Mouse (Mus musculus) heart, adult 9 months (tissue): ENCODE measurements at regions not wholly inside any gene's neighbourhood (a gene's known extent, or its start where the extent isn't known, plus 50 kb on each side); places are given as distances from the start of the nearest gene placed in this dataset.
A peak's percentile ranks its signal among the peaks of the same experiment; 100 is the strongest.

Experiments used
- DNase-seq, 2 experiments: peaks; one replicate each; pipeline ENCODE4 v3.0.0; 2022; ENCODE audit warnings: low spot score in 2 of 2

- DNase-seq = no peak
These were observed 570.2 kb upstream of the Gm10306 start for GRCm38 (mm10) chr4:93986189-93986588.

- no peak for DNase-seq
These were observed 566.0 kb upstream of the Gm10306 start for GRCm38 (mm10) chr4:93990273-93990869.

- no peak for DNase-seq
These were observed 550.5 kb upstream of the Gm10306 start for GRCm38 (mm10) chr4:94005818-94006217.

GRCm38 (mm10) chr4:94007088-94007768 is 549.1 kb upstream of the Gm10306 start:
- DNase-seq = no peak

DNA sequence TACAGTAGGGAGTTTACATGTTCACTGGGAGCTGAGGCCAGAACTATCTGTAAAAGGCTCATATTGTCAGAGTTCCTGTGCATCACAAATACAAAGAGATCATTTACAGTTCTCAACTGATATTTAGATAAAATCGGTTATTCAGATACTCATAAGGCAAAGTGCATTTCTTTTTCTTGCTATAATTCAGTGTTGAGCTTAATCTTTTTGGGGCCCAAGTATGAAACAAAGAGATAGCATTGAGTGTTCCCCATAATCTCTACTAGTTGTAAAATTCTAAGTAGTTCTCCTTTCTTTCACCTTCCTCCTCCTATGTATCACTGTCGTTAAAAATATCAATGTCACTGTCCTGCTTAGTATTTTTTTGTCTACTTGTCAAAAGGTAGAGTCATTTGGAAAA is 540.6 kb upstream of the Gm10306 start:
- DNase-seq = no peak

DNA sequence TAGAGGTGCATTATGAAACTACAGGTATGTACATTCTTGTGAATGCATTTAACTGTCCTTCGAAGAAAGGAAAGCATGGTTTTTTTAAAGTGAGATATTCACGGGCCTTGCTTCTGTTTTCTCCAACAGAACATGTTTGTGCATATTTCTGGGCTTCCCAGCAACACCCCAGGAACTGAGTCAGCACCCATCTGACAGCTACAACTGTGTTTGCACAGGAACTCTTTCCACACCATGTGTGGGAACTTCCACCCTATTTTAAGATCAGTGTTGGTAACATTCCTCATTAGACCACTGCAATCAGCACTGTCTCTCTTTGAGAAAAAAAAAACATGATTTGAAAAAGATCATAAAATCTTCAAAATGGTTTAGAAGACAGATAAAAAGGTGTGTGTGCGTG is 538.6 kb upstream of the Gm10306 start:
- no peak for DNase-seq

DNA sequence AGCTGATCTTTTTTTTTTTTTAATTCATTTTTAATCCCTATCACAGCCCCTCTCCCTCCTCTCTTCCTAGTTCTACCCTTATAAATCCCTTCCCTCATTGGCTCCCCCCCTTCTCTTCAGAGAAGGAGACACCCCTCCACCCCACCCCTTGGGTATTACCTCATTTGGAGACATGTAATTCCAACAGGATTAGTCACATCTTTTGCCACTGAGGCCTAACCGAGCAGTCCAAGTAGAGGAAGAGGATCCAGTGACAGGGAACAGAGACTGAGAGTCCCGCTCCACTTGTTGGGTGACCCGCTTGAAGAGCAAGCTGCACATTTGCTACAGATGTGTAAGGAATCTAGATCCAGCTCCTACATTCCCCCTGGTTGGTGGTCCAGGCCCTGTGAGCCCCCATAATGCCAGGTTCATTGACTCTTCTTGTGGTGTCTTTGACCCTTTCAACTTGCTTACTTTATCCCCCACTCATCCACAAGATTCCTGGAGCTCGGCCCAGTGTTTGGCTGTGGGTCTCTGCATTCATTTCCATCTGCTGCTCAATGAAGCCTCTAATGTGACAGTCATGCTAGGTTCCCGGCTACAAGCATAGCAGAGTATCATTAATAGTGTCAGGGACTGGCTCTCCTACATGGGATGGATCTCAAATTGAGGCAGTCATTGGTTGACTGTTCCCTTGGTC is 506.6 kb upstream of the Gm10306 start:
- peak in 1 of 2 experiments; percentile 1 for DNase-seq

DNA sequence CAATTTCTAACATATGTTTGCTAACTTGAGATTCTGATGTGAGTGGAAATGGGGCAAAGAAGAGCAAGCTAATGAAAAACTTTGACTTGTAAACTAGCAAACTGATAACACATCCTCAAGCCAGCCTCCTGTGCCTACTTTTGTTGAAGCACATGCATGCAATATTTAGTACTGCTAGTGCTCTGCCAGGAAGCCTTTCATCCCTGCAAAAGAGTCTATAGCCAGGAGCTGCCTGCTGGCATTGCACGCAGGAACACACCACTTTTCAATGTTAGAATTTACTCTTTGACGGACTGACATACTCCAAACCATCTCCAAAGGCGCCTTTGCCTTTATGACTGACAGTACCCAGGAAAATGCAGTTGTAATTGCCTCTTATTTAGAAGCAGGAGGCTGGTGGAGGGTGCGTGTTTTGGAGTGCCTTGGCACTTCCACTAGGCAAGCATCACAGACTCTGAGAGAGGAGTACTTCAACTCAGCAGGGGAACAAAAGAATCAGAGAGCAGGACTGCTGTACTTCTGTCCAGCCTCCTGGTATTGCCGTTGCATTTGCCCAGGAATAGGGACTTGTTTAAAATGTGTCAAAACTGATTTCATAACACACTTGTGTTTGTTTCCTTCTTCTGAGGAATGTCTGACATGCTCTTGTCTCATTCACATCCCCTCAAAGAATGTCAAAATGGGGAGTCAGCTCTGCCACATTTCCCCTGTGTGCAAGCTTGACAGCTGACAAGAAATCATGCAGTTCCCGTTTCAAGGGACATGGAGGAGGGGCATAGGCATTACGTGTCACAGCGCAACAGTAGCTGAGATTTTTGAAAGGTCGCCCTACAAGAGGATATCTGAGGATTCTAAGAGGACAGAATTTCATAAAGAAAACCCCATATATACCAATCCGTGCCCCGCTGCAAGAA is 503.8 kb upstream of the Gm10306 start:
- no peak for DNase-seq

DNA sequence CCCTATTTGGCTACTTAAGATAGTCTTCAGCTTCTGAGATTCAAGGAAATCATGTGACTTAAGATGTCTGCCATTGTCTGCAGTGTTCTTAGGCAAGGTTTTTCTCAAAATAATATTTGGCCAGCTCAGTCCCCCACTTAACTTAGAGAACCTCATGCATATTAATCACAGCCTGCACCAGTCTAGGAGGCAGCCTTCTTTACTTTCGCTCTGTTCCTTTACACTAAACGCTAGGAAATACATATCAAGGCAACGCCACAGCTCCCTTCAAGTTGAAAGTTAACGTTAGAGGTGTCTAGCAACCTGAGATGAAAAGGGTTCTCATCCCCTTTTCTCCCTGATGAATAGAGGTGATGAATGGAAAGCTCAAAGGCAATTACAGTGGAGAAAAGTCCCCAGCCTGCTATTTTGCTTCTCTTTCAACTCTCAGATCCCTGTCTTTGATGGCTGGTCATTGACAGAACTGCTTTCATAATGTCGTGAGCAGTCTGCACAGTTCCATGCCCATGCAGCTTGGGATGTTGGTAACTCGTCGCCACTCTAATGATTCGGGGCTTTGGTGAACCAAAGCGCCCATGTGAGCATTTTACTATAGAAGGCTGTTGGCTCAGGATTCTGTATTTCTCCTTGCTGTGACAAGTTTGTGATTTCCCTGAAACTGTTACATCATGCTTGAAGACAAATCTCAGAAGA is 483.0 kb upstream of the Gm10306 start:
- no peak for DNase-seq

- no peak for DNase-seq
These were observed 473.5 kb upstream of the Gm10306 start for GRCm38 (mm10) chr4:94082839-94083238.

- DNase-seq = no peak
These were observed 462.0 kb upstream of the Gm10306 start for GRCm38 (mm10) chr4:94094379-94094778.

GRCm38 (mm10) chr4:94106941-94107340 is 449.4 kb upstream of the Gm10306 start:
- DNase-seq = no peak

DNA sequence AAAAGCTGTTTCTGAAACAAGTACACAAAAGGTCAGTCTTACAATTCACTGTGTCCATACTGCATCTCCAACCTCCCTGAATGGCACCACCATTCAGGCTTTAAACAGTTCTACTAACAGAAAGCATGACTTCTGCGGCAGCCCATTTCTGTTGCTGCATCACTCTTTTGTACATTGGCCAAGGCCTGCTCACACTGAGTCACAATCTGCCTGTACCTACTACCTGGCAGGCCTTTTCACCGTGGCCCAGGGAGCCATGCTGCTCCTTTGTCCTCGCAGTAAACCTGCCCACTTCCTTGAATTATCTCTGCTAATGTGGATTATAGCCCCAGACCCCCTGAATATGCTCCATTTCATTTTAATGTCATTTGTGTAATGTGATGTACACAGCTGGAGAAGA is 439.5 kb upstream of the Gm10306 start:
- DNase-seq = no peak

- DNase-seq = no peak
These were observed 432.2 kb upstream of the Gm10306 start for GRCm38 (mm10) chr4:94124177-94124576.

DNA sequence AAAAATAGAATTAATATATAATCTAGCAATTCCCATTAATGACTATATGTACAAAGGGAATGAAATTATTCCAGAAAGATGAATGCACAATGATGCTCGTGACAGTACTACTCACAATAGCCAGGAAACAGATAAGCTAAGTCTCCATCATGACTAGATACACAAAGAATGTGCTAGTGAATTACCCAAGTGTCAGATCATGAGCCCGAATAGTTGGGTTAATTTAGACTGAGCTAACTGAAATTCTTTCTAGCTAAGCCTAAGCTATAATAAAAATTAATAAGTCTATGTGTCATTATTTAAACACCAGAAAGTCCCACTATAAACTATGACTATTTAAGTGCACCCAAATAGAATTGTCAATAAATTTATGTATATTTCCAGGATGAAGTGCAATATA is 418.4 kb upstream of the Gm10306 start:
- DNase-seq = no peak

- DNase-seq = no peak
These were observed 411.2 kb upstream of the Gm10306 start for GRCm38 (mm10) chr4:94144901-94145801.

- no peak for DNase-seq
These were observed 408.3 kb upstream of the Gm10306 start for GRCm38 (mm10) chr4:94147964-94148533.

GRCm38 (mm10) chr4:94149056-94149455 is 407.3 kb upstream of the Gm10306 start:
- DNase-seq = no peak

DNA sequence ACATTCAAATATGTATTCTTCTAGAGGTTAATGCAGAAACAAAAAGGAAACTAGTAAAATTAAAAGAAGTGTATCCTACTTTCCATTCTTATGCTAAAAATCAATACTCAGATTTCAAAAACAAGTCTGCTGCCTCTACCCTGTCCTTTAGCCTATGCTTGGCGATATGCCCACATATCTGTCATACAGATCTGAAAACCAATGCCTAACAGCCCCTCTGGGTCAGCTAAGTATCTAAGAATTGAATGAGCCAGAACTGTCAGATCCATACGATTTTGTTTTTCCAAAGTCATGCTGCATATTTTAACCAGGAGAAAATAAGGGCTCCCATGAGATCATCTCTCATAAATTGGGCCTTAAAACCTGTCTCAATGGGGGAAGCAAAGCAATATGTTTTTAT is 395.7 kb upstream of the Gm10306 start:
- no peak for DNase-seq

DNA sequence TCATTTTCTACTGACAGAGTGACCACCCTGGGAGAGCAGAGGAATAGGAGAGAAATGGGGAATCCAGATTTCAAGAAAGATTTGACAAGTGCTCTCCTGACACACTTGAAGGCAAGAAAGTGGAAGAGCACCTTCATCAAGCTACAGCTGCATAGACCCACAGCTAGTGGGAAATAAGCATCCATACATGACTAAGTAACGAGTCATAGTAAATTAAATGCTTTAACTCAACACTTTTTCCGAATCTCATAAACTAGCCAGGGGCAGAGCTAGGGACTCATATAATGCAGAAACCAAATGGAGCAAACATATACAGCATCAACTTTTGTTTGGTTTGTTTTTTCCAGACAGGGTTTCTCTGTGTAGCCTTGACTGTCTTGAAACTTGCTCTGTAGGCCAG is 383.2 kb upstream of the Gm10306 start:
- no peak for DNase-seq
